Mouse (Mus musculus) layer of hippocampus, adult 9-11 months (tissue): ENCODE data around the gene Vmn1r100.
"Not testable (repeated sequence)": the region's sequence is repeated elsewhere in the genome, so short reads cannot be mapped to it uniquely, and the experiment has no call there.

Experiments used
- DNase-seq: peaks from one replicate; pipeline ENCODE4 v3.0.0; 2022

Vmn1r100 gene

DNA sequence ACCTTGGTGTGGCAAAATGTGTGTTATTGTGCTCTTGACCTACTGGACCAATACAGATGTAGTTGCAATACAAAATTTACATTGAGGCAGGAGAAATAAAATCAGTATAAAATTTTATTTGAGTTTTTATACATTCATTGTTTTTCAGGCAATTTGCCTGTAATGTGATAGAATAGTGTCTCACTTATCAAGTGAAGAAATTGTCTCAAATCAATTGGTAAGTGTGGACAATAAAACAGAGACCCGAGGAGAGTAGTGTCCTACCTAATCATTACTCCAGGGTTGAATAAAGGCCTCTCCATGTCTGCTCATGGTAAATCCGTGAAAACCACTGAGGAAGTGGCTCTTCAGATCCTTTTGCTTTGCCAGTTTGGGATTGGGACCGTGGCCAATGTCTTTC lies at the start of gene Vmn1r100:
TSS of gene Vmn1r100 (plus strand) at position 301 of the 400 bp plus-strand sequence.
- DNase-seq = not testable (repeated sequence)

DNA sequence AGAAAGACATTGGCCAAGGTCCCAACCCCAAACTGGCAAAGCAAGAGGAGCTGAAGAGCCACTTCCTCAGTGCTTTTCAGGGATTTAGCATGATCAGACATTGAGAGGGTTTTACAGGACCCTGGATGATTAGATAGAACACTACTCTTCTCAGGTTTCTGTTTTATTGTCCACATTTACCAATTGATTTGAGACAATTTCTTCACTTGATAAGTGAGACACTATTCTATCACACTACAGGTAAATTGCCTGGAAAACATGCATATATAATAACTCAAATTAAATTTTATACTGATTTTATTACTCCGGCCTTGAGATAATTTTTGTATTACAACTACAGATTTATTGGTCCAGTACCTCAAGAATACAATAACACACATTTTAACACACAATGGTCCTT lies 42.4 kb upstream of the Vmn1r100 start, which contains the start of gene Gm5728:
TSS of gene Gm5728 (minus strand) at position 101 of the 400 bp plus-strand sequence.
- DNase-seq = not testable (repeated sequence)

DNA sequence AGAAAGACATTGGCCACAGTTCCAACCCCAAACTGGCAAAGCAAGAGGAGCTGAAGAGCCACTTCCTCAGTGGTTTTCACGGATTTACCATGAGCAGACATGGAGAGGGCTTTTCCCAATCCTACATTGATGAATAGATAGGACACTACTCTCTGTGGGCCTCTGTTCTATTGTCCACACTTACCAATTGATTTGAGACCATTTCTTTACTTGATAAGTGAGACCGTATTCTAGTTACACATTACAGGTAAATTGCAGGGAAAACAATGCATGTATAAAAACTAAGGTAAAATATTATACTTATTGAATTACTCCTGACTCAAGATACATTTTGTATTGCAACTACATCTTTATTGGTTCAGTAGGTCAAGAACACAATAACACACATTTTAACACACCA lies 24.8 kb downstream of the Vmn1r100 start, which contains the start of gene Vmn1r101:
TSS of gene Vmn1r101 (minus strand) at position 101 of the 400 bp plus-strand sequence.
- DNase-seq = not testable (repeated sequence)
